Mouse (Mus musculus) retina, adult 2 months (tissue): ENCODE measurements around the gene Gsto1.
"Not testable (repeated sequence)": the region's sequence is repeated elsewhere in the genome, so short reads cannot be mapped to it uniquely, and the experiment has no call there.

Source experiments
- DNase-seq: peaks from one replicate; pipeline ENCODE4 v3.0.0-alpha.2; 2012; ENCODE audit warnings: low read depth, low spot score

The Gsto1 gene

GRCm38 (mm10) chr19:47854796-47855783 lies at the start of gene Gsto1:
Gene Gsto1 (plus strand): TSS chr19:47854970.
- peak; percentile 43 for DNase-seq

GRCm38 (mm10) chr19:47812091-47812490 lies 42.7 kb upstream of the Gsto1 start:
- DNase-seq = no peak

GRCm38 (mm10) chr19:47814721-47815120 lies 40.0 kb upstream of the Gsto1 start:
- DNase-seq = no peak

GRCm38 (mm10) chr19:47817692-47818091 lies 37.1 kb upstream of the Gsto1 start:
- no peak for DNase-seq

GRCm38 (mm10) chr19:47820832-47821493 lies 33.8 kb upstream of the Gsto1 start:
- peak; percentile 43 for DNase-seq

- DNase-seq = no peak
These were observed 33.3 kb upstream of the Gsto1 start for GRCm38 (mm10) chr19:47821494-47821872.

GRCm38 (mm10) chr19:47822143-47822796 lies 32.5 kb upstream of the Gsto1 start:
- DNase-seq = no peak

GRCm38 (mm10) chr19:47824026-47824425 lies 30.7 kb upstream of the Gsto1 start:
- no peak for DNase-seq

GRCm38 (mm10) chr19:47829913-47830450 lies 24.8 kb upstream of the Gsto1 start:
- no peak for DNase-seq

- no peak for DNase-seq
These were observed 23.7 kb upstream of the Gsto1 start for GRCm38 (mm10) chr19:47831111-47831510.

- DNase-seq = no peak
These were observed 22.5 kb upstream of the Gsto1 start for GRCm38 (mm10) chr19:47832316-47832715.

- DNase-seq = no peak
These were observed 20.2 kb upstream of the Gsto1 start for GRCm38 (mm10) chr19:47834614-47835013.

- DNase-seq = no peak
These were observed 19.0 kb upstream of the Gsto1 start for GRCm38 (mm10) chr19:47835776-47836175.

GRCm38 (mm10) chr19:47836701-47837526 lies 17.9 kb upstream of the Gsto1 start:
- DNase-seq = no peak

GRCm38 (mm10) chr19:47837527-47837901 lies 17.3 kb upstream of the Gsto1 start:
- no peak for DNase-seq

- not testable (repeated sequence) for DNase-seq
These were observed 13.5 kb upstream of the Gsto1 start for GRCm38 (mm10) chr19:47841234-47841633.

- no peak for DNase-seq
These were observed 5.0 kb upstream of the Gsto1 start for GRCm38 (mm10) chr19:47849735-47850134.

- not testable (repeated sequence) for DNase-seq
These were observed 2.6 kb upstream of the Gsto1 start for GRCm38 (mm10) chr19:47852131-47852530.

- DNase-seq = no peak
These were observed 1.7 kb upstream of the Gsto1 start for GRCm38 (mm10) chr19:47853053-47853452.

GRCm38 (mm10) chr19:47853951-47854795 lies 597 bp upstream of the Gsto1 start:
- no peak for DNase-seq
